Mouse (Mus musculus) lung, adult 2 months (tissue): ENCODE results near the gene Nkx1-1.

Experiments
- CTCF ChIP-seq: fragments of 200-500 bp; IDR thresholded peaks from 2 replicates; pipeline ENCODE4 v1.5.1; 2011; ENCODE audit warnings: mild to moderate bottlenecking, low read length, control low read depth; ENCODE audit not compliant: insufficient read depth
- POLR2A ChIP-seq: fragments of 200-500 bp; IDR thresholded peaks from 2 replicates; pipeline ENCODE4 v1.6.1; 2011; ENCODE audit warnings: low read depth, mild to moderate bottlenecking, control low read depth, low read length, borderline replicate concordance; ENCODE audit errors: extremely low read depth

DNA sequence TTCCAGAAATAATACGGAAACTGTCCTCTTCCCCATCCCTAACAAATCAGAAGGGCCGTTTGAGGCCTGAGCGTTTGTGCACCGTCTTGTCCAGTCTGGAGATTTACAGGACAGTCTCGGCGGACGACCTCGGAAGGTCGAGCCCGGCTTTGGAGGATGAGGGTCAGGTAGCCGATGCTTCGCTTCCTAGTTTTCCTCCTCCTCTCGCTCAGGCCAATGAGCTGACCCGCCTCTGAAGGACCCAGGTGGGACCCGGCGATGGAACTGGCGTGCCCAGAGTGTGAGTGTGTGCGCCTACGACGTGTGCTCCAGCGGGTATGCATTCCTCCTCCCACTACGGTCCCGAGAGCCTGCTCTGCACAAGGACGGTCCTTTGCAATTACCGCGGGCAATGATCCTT is 1.4 kb upstream of the Nkx1-1 start:
- TF ChIP-seq POLR2A, result no peak
- no peak for TF ChIP-seq CTCF
